Mouse (Mus musculus) ES-CJ7 (cell line): ENCODE results near the gene Foxp1.

ENCODE experiments used
- DNase-seq: peaks from one replicate; pipeline ENCODE4 v3.0.0; 2011; ENCODE audit warnings: low read depth, low spot score

Gene Foxp1

DNA sequence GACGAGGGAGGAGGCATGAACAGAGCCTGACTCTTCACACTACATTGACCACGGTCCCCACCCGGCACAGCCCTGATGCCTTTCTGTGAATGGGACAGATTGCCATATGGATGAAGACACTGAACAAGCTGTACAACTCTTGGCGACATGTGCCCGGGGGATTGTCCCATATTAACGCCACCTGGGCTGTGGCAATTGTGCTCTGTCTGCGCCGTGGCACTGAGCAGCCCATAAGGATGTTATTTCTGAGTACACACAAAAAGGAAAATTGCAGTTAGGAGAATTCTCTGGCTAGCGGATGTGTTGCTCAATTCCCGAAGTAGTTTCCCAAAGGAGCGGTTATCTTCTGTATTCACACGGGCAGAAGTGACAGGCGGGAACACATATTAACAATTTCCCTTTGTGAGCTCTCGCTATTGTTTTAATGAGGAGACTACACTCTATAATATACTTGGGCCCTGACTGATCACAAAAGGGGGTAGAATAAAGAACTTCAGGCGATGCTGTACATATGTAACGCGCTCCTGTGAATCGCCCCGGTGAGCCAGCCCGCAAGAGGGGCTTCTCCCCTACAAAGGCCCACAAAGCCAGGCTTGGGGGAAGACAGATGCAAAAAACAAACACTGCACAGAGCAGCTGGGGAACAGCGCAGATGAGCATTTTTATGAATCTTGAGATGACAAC lies 528.3 kb downstream of the Foxp1 start:
- DNase-seq: no peak

DNA sequence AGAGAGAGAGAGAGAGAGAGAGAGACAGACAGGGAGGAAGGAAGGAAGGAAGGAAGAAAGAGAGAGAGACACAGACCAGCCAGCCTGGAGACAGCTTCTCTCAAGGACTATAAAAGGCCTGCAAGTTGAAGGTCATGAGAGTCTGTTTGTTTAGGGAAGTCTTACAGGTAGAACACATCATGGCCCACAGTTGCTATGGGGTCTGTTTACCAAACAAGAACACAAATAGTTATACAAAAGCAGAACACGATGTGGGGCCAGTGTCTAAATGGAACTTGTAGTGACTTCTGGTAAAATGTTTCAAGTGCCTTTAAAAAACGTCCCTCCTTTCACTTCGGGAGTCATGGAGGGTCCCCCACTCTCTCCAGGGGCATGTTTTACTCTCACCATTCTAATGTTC lies 529.3 kb downstream of the Foxp1 start:
- DNase-seq: no peak

DNA sequence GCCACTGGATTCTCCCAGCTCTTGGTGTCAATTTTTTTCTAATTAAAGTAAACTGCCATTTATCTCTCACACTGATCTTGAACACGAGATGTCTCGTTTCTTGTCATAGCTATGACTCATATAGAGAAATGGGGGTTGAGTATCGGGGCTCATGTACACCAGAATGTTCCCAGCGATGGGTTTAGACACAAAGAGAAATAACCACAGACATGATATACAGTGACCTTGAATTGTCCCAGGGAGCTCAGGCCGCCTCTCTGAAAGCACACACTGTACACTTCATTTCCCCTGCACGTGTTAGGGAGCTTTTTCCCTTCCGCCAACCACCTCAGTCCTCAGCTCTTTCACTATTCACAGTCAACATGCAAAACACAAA lies 529.8 kb downstream of the Foxp1 start:
- DNase-seq: no peak

DNA sequence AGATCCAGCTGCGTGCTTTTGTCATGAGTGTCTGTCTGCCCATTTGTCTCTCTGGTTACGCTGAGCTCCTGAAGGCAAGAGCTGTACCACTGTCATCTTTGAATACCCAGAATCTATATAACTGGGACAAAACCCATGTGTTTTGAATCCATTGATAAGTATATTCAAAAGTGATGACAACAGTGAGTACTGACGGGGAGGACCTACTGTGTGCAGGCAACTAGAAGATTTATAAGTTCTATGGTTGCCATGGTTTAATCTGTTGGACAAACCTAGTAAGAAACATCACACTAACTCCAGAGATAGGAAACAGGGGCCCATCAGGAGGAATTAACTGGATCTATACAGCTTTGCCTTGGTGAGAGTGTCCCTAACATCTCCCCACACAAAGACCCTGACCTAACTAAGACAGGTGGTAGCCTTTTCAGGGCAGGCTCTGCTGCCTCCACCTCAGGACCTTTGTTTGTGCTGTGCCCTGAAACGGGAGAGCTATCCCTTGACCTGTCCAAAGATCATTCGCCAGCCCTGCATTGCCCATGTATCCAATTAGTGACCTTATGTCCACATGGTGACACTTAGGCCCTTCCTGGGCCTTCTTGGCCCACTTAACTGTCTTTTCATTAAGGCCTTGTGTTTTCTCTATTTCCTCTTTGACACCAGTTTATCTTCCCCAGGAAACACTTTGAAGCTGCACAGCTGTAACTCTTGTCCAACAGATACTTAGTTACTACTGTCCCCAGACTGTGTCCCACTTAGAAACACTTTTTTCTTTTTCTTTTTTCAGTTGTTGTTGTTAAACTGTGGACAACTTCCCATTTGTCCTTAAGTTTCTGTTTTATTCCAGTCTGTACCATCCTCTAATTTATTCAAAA lies 530.4 kb downstream of the Foxp1 start:
- no peak for DNase-seq

- DNase-seq: no peak
These were observed 534.9 kb downstream of the Foxp1 start for GRCm38 (mm10) chr6:98987533-98988169.

GRCm38 (mm10) chr6:98985452-98985851 lies 537.1 kb downstream of the Foxp1 start:
- DNase-seq: no peak

GRCm38 (mm10) chr6:98984626-98985025 lies 537.9 kb downstream of the Foxp1 start:
- no peak for DNase-seq

DNA sequence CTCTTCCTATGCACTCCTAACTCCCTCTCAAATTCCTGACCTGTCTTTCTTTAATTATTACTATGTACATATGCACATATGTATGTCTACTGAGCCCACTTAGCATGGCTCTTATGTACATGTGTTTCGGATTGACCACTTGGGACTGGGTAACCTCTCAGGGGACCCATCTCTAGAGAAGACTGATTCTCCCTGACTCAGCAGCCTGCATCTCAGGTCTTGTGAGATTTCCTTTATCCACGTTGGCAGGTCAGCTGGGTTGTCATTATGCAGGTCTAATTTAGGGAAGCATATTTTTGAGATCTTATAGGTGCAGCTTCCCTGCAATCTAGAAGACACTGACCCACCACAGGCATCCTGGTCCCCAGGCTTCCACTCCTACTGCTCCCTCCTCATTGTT lies 538.5 kb downstream of the Foxp1 start:
- no peak for DNase-seq

- no peak for DNase-seq
These were observed 539.1 kb downstream of the Foxp1 start for GRCm38 (mm10) chr6:98983311-98983838.

- no peak for DNase-seq
These were observed 541.3 kb downstream of the Foxp1 start for GRCm38 (mm10) chr6:98981265-98981664.

GRCm38 (mm10) chr6:98980432-98980831 lies 542.1 kb downstream of the Foxp1 start:
- no peak for DNase-seq

DNA sequence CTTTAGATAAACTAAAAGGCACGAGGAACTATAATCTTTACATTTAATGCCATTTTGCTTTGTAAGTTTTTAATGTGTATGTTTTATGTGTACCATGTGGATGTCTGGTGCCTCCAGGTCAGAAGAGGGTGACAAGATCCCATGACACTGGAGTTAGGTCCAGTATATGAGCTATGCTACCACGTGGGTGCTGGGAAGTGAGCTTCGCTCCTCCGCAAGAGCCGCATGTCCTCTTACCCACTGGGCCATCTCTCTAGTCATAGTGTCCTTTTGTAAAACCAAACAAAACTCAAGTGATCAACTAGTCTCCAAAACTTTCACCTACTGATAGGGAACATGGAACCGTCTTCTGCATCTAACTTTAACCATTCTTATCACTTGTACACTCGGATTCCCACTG lies 542.5 kb downstream of the Foxp1 start:
- no peak for DNase-seq

DNA sequence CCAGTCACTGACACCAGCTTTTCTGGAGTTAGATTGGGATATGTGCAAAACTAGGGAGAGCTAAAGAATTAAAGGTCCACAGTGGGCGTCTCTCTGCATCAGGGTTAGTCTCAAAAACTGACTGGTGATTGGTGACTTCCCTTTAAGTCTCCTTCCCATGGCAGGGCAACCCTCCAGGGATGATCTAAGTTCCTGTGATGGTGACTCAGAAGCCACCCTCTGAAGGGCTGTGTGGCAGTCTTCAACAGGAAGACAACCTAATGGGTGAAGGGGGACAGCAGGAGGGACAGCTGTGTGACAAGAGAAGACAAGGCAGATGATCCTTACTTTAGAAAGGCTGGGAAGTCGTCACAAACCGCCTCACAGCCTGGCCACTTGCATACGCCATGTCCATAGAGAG lies 544.7 kb downstream of the Foxp1 start:
- no peak for DNase-seq

- no peak for DNase-seq
These were observed 546.6 kb downstream of the Foxp1 start for GRCm38 (mm10) chr6:98975918-98976317.

DNA sequence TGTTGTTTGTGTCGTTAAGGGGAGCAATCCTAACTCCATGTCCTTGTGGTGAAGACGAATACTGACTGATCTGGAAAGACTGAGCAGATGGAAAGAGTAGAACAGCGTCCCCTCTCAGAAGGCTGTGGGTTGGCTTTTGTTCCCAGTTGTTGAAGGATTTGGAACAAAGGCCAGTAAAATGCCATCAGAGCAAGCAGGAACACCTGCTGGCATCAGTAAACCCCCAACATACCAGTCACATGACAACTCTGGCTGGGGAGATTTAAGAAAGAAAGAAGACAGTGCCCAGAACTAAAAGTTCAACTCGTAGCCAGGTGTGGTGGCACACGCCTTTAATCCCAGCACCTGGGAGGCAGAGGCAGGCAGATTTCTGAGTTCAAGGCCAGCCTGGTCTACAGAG lies 549.1 kb downstream of the Foxp1 start:
- no peak for DNase-seq

DNA sequence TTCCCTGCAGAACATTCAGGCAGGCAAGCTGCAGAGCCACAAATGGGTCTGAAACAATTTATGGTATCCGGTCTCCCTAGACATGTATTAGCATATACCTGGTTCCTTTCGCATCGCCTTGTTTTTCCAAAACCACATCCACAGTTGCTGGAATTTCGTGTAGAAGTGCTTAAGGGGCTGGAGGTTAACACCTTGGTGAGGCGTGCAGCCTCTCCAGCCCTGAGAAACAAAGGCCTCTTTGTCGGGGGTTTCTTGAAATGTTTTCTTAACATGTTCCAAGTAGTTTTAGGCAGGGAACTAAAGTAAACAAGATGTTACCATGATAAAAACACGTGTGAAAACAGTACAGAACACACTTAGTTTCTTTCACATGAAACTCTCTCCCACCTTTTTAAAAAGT lies 550.1 kb downstream of the Foxp1 start:
- no peak for DNase-seq

DNA sequence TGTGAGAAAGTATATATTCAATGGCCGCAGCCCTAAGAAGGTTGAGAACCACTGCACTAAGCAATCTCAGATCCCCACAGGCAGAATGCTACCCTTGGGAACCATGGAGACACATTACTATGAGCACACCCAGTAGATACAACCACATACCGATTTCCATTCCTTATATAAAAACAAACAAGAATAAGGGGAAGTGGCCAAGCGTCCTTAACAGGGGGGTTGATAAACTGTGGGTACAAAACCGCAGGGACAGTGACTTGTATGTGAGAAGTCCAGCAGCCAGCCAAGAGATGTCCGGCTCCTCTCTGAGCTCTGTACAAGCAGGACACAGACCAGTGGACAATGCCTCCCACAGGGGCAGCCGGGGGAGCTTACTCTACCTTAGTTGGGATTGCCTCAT lies 563.2 kb downstream of the Foxp1 start:
- no peak for DNase-seq

GRCm38 (mm10) chr6:98956522-98957169 lies 565.9 kb downstream of the Foxp1 start:
- peak; percentile 53 for DNase-seq

- DNase-seq: no peak
These were observed 566.8 kb downstream of the Foxp1 start for GRCm38 (mm10) chr6:98955706-98956105.

DNA sequence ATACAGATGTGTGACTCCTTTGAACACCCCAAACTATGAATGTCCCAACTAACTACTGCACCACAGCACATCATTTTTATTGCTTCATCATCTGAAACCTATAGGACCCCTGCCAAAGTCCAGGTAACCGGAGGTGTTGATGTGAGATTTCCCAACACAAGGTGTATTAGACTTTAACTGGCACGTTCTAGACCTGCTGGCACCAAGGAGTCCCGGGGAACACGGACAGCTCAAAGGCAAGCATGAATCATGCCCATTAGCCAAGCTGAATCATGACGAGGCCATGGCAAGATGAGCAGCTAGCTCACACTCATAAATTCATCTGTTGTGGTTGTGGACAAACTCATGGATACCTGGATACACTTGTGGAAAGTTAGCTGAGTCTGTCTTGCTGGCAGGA lies 568.1 kb downstream of the Foxp1 start:
- DNase-seq: no peak

DNA sequence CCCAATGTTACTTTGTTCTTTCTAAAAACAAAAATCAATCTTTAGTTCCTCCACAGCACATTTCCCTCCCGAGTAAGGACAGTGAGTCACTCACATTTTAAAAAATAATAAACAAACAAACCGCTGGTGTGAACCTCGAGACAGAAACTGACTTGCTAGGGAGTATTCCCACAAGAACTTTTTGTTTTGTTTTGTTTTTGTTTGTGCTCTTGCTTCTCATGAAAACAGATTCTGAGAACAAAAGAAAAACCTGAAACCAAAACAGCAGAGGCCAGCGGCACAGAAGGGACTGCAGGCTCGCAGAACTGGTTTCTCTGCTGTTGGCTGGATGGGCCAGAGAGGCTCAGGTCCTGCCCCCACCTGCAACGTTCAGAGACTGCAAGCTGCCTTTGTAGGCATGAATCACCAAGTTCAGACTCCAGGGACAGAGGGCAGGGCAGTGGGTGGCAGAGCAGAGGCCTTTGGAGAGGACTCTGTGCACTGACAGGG lies 572.8 kb downstream of the Foxp1 start:
- no peak for DNase-seq

DNA sequence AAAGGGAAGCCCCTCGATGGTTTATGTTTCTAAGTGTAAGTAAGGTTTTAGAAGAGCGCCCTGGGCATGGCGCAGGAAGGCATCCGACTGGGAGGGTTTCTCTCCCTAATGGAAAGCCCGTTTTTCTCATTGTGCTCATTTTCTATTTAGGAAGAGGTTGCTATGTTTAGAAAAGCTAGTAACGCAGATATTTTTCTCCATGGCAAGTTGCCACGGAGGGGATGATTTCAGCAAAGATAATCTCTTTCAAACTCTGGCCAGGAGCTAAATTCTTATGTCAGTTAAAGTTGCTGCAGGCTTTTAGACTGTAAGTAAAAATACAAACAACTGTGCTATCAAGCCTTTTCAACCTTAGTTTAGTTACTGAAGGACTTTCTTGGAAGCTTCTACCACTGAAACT lies 573.2 kb downstream of the Foxp1 start:
- DNase-seq: no peak
